Mouse (Mus musculus): ENCODE measurements around the gene Heatr5a.

DNA sequence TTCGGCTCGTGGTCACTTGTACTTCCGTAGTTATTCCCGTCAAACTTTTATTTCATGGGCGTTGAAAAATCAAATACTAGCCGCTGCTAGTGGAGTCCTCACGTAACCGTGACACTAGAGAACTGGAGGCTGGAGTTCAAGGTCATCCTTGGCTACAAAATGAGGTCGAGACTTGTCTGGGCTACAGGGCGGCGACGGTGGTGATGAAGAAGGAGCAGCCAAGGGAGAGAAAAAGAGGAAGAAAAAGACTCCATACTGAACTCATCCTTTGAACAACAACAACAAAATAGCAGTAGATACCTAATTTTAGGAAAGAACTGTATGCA lies 141.1 kb downstream of the Heatr5a start:
- TF ChIP-seq ZNF384 (IDR thresholded peaks at IDR 0.05; ENCODE audit: low read depth, low read length) (no peak), HCFC1 (IDR thresholded peaks at IDR 0.05; ENCODE audit: borderline replicate concordance, insufficient read depth, low read length) (no peak), ZC3H11A (IDR thresholded peaks at IDR 0.05; ENCODE audit: borderline replicate concordance, low read depth, low read length) (no peak), MAFK (IDR thresholded peaks at IDR 0.05; ENCODE audit: insufficient read depth, low read depth, low read length) (no peak)
